Mouse (Mus musculus): Measurements from ENCODE around the gene Hist1h3c.
A peak's percentile ranks its signal among the peaks of the same experiment; 100 is the strongest.

DNA sequence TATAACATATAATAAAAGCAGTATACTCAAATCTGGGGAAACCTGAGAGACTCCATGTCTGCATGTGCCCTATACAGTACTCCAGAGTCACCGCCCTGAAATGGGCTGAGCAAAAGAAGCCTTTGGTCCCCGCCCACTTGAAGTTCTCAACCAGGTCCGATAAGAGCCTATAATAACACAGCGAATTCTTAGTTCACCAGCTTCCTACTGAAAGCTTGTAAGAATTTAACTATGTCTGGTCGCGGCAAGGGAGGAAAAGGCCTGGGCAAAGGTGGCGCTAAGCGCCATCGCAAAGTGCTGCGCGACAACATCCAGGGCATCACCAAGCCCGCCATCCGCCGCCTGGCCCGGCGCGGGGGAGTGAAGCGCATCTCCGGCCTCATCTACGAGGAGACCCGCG lies 11.4 kb upstream of the Hist1h3c start, which contains the start of gene Hist1h4b:
- TF ChIP-seq MYOG (IDR thresholded peaks at IDR 0.05; ENCODE audit: control insufficient read depth in 1 of 3, insufficient read depth in 1 of 3, insufficient read length in 2 of 3, low read depth in 2 of 3) (no peak), POLR2A (IDR thresholded peaks at IDR 0.05; ENCODE audit: insufficient read length, low read depth) (peak; percentile 85), USF1 (IDR thresholded peaks at IDR 0.05; ENCODE audit: low read depth) (no peak), MAX (IDR thresholded peaks at IDR 0.05; ENCODE audit: low read depth) (no peak), MYOD1 (IDR thresholded peaks at IDR 0.05; ENCODE audit: control insufficient read depth in 1 of 3, insufficient read length in 2 of 3, low read depth in 2 of 3) (no peak), POLR2AphosphoS2 (IDR thresholded peaks at IDR 0.05; ENCODE audit: insufficient read length, low read depth) (peak; percentile 95), CEBPB (IDR thresholded peaks at IDR 0.05; ENCODE audit: insufficient read depth, poor library complexity, severe bottlenecking) (no peak)

Measured in myocyte (in vitro differentiated cells).